Mouse (Mus musculus) lung, postnatal 0 days (tissue): ENCODE measurements around the gene Mrpl2. TPM values are rescaled to one million over a fixed set of nuclear protein-coding genes. Genes with fewer than 3 reads are reported as not detected.
A peak's percentile ranks its signal among the peaks of the same experiment; 100 is the strongest.

ENCODE experiments used
- ATAC-seq: fragments of 200-750 bp; cut with Nextera tagmentation; 2 replicates; pipeline ENCODE4 v1.8.0; 2017; ENCODE audit warnings: moderate library complexity
- DNase-seq: peaks from one replicate; pipeline ENCODE4 v3.0.0-alpha.2; 2016; ENCODE audit warnings: low spot score
- H3K27ac ChIP-seq: fragments of 300-500 bp; sonication (generic); 2 replicates; pipeline ENCODE4 v1.5.1; 2014; ENCODE audit warnings: antibody characterized with exemption, mild to moderate bottlenecking, low read length, mixed read lengths
- H3K27me3 ChIP-seq: fragments of 300-500 bp; sonication (generic); replicated peaks from 2 replicates; pipeline ENCODE4 v1.6.1; 2014; ENCODE audit warnings: low read length, mixed read lengths; ENCODE audit not compliant: insufficient read depth
- H3K36me3 ChIP-seq: fragments of 300-500 bp; sonication (generic); 2 replicates; pipeline ENCODE4 v1.6.1; 2014; ENCODE audit warnings: low read length, mixed read lengths; ENCODE audit not compliant: insufficient read depth
- H3K4me1 ChIP-seq: fragments of 300-500 bp; sonication (generic); 2 replicates; pipeline ENCODE4 v1.6.1; 2014; ENCODE audit warnings: antibody characterized with exemption, low read depth, low read length, mixed read lengths; ENCODE audit not compliant: insufficient read depth
- H3K4me2 ChIP-seq: fragments of 300-500 bp; sonication (generic); replicated peaks from 2 replicates; pipeline ENCODE4 v1.6.1; 2014; ENCODE audit warnings: low read depth, mild to moderate bottlenecking, low read length, moderate library complexity, mixed read lengths
- H3K4me3 ChIP-seq: fragments of 300-500 bp; sonication (generic); 2 replicates; pipeline ENCODE4 v1.5.1; 2014; ENCODE audit warnings: low read depth, low read length
- H3K9ac ChIP-seq: fragments of 300-500 bp; sonication (generic); replicated peaks from 2 replicates; pipeline ENCODE4 v1.6.1; 2014; ENCODE audit warnings: low read depth, mild to moderate bottlenecking
- H3K9me3 ChIP-seq: fragments of 300-500 bp; sonication (generic); 2 replicates; pipeline ENCODE4 v1.6.1; 2016; ENCODE audit warnings: low read length, mixed read lengths
- CTCF ChIP-seq: IDR thresholded peaks from 2 replicates; pipeline ENCODE4 v1.5.1; 2016; ENCODE audit warnings: antibody characterized with exemption, mild to moderate bottlenecking
- EP300 ChIP-seq: IDR thresholded peaks from 2 replicates; pipeline ENCODE4 v1.6.1; 2016; ENCODE audit warnings: antibody characterized with exemption, mild to moderate bottlenecking, control low read depth
- WGBS: fragments of 180-500 bp; shearing (Covaris S2); extraction: QIAGEN DNeasy Blood & Tissue Kit; methylation state at CpG from one replicate; pipeline ENCODE4 v1.1.7; 2014; 5-methylcytosine and 5-hydroxymethylcytosine counted together
- polyA plus RNA-seq: library from polyadenylated mRNA; unstranded; fragments of >200 nt; fragmentation: Nextera tagmentation; extraction: Ambion mirVana; gene quantifications from 2 replicates; pipeline ENCODE4 v1.2.1, GENCODE M21; 2015

Gene Mrpl2
- polyA plus RNA-seq, 1 experiment from 2014 or later = 88.6 TPM

GRCm38 (mm10) chr17:46629685-46630441 lies 16.2 kb upstream of the Mrpl2 start:
- Histone ChIP-seq H3K27ac (peak overlapping the region; percentile 97), H3K36me3 (0 out of 2 replicates have a peak, but pooled peaks cover 7% of the 10 kb centered on the region), H3K4me3 (peak overlapping the region; percentile 86), H3K9ac (peak overlapping the region; percentile 94), H3K9me3 (no peaks in the 10 kb centered on the region), H3K4me2 (peak overlapping the region; percentile 87), H3K4me1 (0 out of 2 replicates have a peak, but pooled peaks cover 5% of the 10 kb centered on the region), H3K27me3 (no peaks in the 10 kb centered on the region)
- DNase-seq (peak; percentile 95), ATAC-seq (peak; percentile 84)
- 16% methylated on average over 12 of the region's 12 CpGs for WGBS
- peak; percentile 33 for TF ChIP-seq CTCF
- TF ChIP-seq EP300 = no peak; the same call in 1 of the 2 replicates

DNA sequence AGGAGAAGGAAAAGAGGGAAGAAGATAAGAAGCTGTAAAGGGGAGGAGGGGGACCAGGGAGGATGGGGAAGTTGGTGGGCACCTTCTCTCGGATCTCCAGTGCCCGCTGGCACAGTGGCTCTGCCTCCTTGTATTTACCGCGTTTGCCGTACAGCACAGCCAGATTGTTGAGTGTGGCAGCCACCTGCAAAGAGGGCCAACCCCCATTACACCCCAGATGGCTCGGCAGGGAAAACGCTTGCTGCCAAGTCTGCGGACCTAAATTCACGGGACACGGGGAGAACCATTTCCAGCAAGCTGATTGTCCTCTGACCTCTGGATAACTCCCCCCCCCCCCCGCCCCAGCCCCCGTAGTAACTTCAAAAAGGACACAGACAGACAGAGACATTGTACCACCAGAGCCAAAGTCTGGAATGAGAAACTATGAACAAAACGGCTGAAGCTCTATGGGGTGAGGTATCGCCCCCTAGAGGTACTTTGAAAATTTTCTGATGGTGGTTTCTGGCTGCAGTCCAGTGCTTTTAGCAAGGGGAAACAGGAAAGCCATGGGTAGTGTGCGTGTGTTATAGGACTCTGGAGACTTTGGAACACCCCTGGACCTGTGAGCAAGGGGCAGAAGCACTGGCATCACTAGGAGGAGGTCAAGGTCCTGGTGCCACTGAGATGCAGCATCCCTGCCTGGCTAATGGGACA lies 9.1 kb upstream of the Mrpl2 start:
- DNase-seq (peak; percentile 94), ATAC-seq (peak; percentile 66)
- Histone ChIP-seq H3K4me2 (no peak overlapping the region; the same call in 1 of the 2 replicates), H3K27me3 (no peaks in the 10 kb centered on the region), H3K27ac (no peak overlapping the region), H3K4me3 (no peak overlapping the region), H3K36me3 (peaks cover 14% of the 10 kb centered on the region; the same call in 1 of the 2 replicates), H3K4me1 (no peaks in the 10 kb centered on the region), H3K9me3 (no peaks in the 10 kb centered on the region), H3K9ac (no peak overlapping the region)
- TF ChIP-seq EP300 = no peak
- peak; percentile 80 for TF ChIP-seq CTCF
- WGBS = 16% methylated on average over 15 of the region's 15 CpGs

GRCm38 (mm10) chr17:46639929-46640328 lies 6.1 kb upstream of the Mrpl2 start:
- Histone ChIP-seq H3K9ac (no peak overlapping the region), H3K9me3 (no peaks in the 10 kb centered on the region), H3K4me1 (peaks cover 9% of the 10 kb centered on the region; the same call in 1 of the 2 replicates), H3K4me2 (no peak overlapping the region), H3K27ac (no peak overlapping the region), H3K36me3 (peaks cover 17% of the 10 kb centered on the region; the same call in 1 of the 2 replicates), H3K27me3 (no peaks in the 10 kb centered on the region), H3K4me3 (no peak overlapping the region)
- 77% methylated on average over 9 of the region's 9 CpGs for WGBS
- ATAC-seq = no peak
- DNase-seq = no peak
- no peak for TF ChIP-seq CTCF
- no peak for TF ChIP-seq EP300

DNA sequence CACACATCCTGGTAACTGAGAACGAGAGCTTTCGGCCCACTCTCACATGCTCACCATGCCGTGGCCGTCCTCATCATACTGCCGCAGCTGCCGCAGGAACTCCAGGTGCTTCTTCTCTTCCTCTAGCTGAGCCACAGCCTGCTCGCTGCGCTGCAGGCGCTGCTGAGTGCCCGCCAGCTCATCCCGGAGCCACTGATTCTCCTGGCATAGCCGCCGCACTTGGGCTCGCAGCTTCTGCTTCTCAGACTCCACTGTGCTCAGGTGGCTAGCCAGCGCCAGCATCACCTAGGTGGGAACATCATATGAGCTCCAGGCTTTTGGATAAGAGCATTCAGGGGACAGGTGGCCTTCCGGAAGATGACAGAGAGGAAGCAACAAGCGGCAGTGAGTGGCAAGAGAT lies 4.0 kb upstream of the Mrpl2 start:
- TF ChIP-seq CTCF (no peak), EP300 (no peak)
- H3K27ac ChIP-seq = no peak overlapping the region
- 90% methylated on average over 17 of the region's 17 CpGs for WGBS
- H3K9me3 ChIP-seq = no peaks in the 10 kb centered on the region
- ATAC-seq = no peak
- H3K4me3 ChIP-seq = no peak overlapping the region
- no peak for DNase-seq
- H3K27me3 ChIP-seq = no peaks in the 10 kb centered on the region
- peaks cover 15% of the 10 kb centered on the region for H3K4me1 ChIP-seq
- no peak overlapping the region for H3K9ac ChIP-seq
- no peak overlapping the region for H3K4me2 ChIP-seq
- H3K36me3 ChIP-seq = 0 out of 2 replicates have a peak, but pooled peaks cover 9% of the 10 kb centered on the region

GRCm38 (mm10) chr17:46644152-46644805 lies 1.8 kb upstream of the Mrpl2 start:
- Histone ChIP-seq H3K4me2 (peak overlapping the region; percentile 89), H3K36me3 (0 out of 2 replicates have a peak, but pooled peaks cover 7% of the 10 kb centered on the region), H3K9ac (no peak overlapping the region; the same call in 1 of the 2 replicates), H3K27me3 (no peaks in the 10 kb centered on the region), H3K4me3 (peak overlapping the region; percentile 83), H3K27ac (peak overlapping the region; percentile 96), H3K9me3 (no peaks in the 10 kb centered on the region), H3K4me1 (peaks cover 17% of the 10 kb centered on the region)
- no peak for ATAC-seq
- WGBS = 84% methylated on average over 12 of the region's 12 CpGs
- no peak for DNase-seq
- TF ChIP-seq CTCF = no peak
- TF ChIP-seq EP300 = no peak
